Mouse (Mus musculus): ENCODE results near the gene 2610528A11Rik. TPM values are rescaled to one million over a fixed set of nuclear protein-coding genes. Genes with fewer than 3 reads are reported as not detected.
A peak's percentile ranks its signal among the peaks of the same experiment; 100 is the strongest.

2610528A11Rik gene
- polyA plus RNA-seq, 1 experiment from 2014 or later, result 0.42 TPM

- Histone ChIP-seq H3K9me3 (replicated peaks; ENCODE audit: control insufficient read depth, low read length) (no peaks in the 10 kb centered on the region), H3K4me1 (ENCODE audit: control insufficient read depth, insufficient read depth, low read length) (no peaks in the 10 kb centered on the region), H3K4me2 (ENCODE audit: low read depth, low read length) (peak overlapping the region; percentile 44), H3K4me3 (ENCODE audit: low read depth, low read length) (peak overlapping the region; percentile 89), H3K36me3 (replicated peaks; ENCODE audit: control insufficient read depth, insufficient read depth, low read depth, low read length) (peaks cover 3% of the 10 kb centered on the region; the same call in 1 of the 2 replicates), H3K27ac (replicated peaks; ENCODE audit: low read depth, low read length) (no peak overlapping the region), H3K27me3 (ENCODE audit: control insufficient read depth, insufficient read depth, low read length) (no peaks in the 10 kb centered on the region), H3K9ac (replicated peaks; ENCODE audit: low read length) (peak overlapping the region; percentile 84)
- peak; percentile 20 for ATAC-seq (replicated peaks; ENCODE audit: insufficient number of reproducible peaks, low FRiP score, low TSS enrichment, low read depth)
- DNase-seq (ENCODE audit: low spot score), result peak; percentile 40
- WGBS, result 2% methylated on average over 40 of the region's 40 CpGs
These were observed 20.7 kb upstream of the 2610528A11Rik start for GRCm38 (mm10) chr14:37134304-37135126.

GRCm38 (mm10) chr14:37127652-37128051 lies 13.8 kb upstream of the 2610528A11Rik start:
- no peak overlapping the region for H3K4me2 ChIP-seq (ENCODE audit: low read depth, low read length)
- no peak overlapping the region for H3K27ac ChIP-seq (replicated peaks; ENCODE audit: low read depth, low read length)
- no peaks in the 10 kb centered on the region for H3K9me3 ChIP-seq (replicated peaks; ENCODE audit: control insufficient read depth, low read length)
- peaks cover 3% of the 10 kb centered on the region; the same call in 1 of the 2 replicates for H3K36me3 ChIP-seq (replicated peaks; ENCODE audit: control insufficient read depth, insufficient read depth, low read depth, low read length)
- H3K4me3 ChIP-seq (ENCODE audit: low read depth, low read length), result no peak overlapping the region
- 55% methylated on average over 4 of the region's 4 CpGs for WGBS
- H3K9ac ChIP-seq (replicated peaks; ENCODE audit: low read length), result no peak overlapping the region
- ATAC-seq (replicated peaks; ENCODE audit: insufficient number of reproducible peaks, low FRiP score, low TSS enrichment, low read depth) (no peak), DNase-seq (ENCODE audit: low spot score) (peak; percentile 71)
- no peaks in the 10 kb centered on the region for H3K27me3 ChIP-seq (ENCODE audit: control insufficient read depth, insufficient read depth, low read length)
- no peaks in the 10 kb centered on the region for H3K4me1 ChIP-seq (ENCODE audit: control insufficient read depth, insufficient read depth, low read length)

- H3K27me3 ChIP-seq (ENCODE audit: control insufficient read depth, insufficient read depth, low read length), result no peaks in the 10 kb centered on the region
- peaks cover 2% of the 10 kb centered on the region; the same call in 1 of the 2 replicates for H3K36me3 ChIP-seq (replicated peaks; ENCODE audit: control insufficient read depth, insufficient read depth, low read depth, low read length)
- no peaks in the 10 kb centered on the region for H3K9me3 ChIP-seq (replicated peaks; ENCODE audit: control insufficient read depth, low read length)
- no peak overlapping the region for H3K9ac ChIP-seq (replicated peaks; ENCODE audit: low read length)
- H3K4me2 ChIP-seq (ENCODE audit: low read depth, low read length), result no peak overlapping the region
- H3K4me3 ChIP-seq (ENCODE audit: low read depth, low read length), result no peak overlapping the region
- no peak overlapping the region for H3K27ac ChIP-seq (replicated peaks; ENCODE audit: low read depth, low read length)
- DNase-seq (ENCODE audit: low spot score) (no peak), ATAC-seq (replicated peaks; ENCODE audit: insufficient number of reproducible peaks, low FRiP score, low TSS enrichment, low read depth) (no peak)
- H3K4me1 ChIP-seq (ENCODE audit: control insufficient read depth, insufficient read depth, low read length), result no peaks in the 10 kb centered on the region
- WGBS, result 91% methylated on average over 4 of the region's 4 CpGs
These were observed 5.4 kb upstream of the 2610528A11Rik start for GRCm38 (mm10) chr14:37119233-37119632.

GRCm38 (mm10) chr14:37112931-37113330 lies 891 bp downstream of the 2610528A11Rik start:
- no peaks in the 10 kb centered on the region for H3K27me3 ChIP-seq (ENCODE audit: control insufficient read depth, insufficient read depth, low read length)
- H3K9me3 ChIP-seq (replicated peaks; ENCODE audit: control insufficient read depth, low read length), result no peaks in the 10 kb centered on the region
- DNase-seq (ENCODE audit: low spot score) (no peak), ATAC-seq (replicated peaks; ENCODE audit: insufficient number of reproducible peaks, low FRiP score, low TSS enrichment, low read depth) (no peak)
- H3K4me1 ChIP-seq (ENCODE audit: control insufficient read depth, insufficient read depth, low read length), result no peaks in the 10 kb centered on the region
- no peaks in the 10 kb centered on the region for H3K36me3 ChIP-seq (replicated peaks; ENCODE audit: control insufficient read depth, insufficient read depth, low read depth, low read length)
- 90% methylated on average over 7 of the region's 7 CpGs for WGBS
- no peak overlapping the region for H3K4me3 ChIP-seq (ENCODE audit: low read depth, low read length)
- no peak overlapping the region for H3K27ac ChIP-seq (replicated peaks; ENCODE audit: low read depth, low read length)
- H3K9ac ChIP-seq (replicated peaks; ENCODE audit: low read length), result no peak overlapping the region
- no peak overlapping the region for H3K4me2 ChIP-seq (ENCODE audit: low read depth, low read length)

GRCm38 (mm10) chr14:37111371-37111770 lies 2.5 kb downstream of the 2610528A11Rik start:
- Histone ChIP-seq H3K27me3 (ENCODE audit: control insufficient read depth, insufficient read depth, low read length) (no peaks in the 10 kb centered on the region), H3K4me1 (ENCODE audit: control insufficient read depth, insufficient read depth, low read length) (no peaks in the 10 kb centered on the region), H3K9me3 (replicated peaks; ENCODE audit: control insufficient read depth, low read length) (no peaks in the 10 kb centered on the region), H3K9ac (replicated peaks; ENCODE audit: low read length) (no peak overlapping the region), H3K4me3 (ENCODE audit: low read depth, low read length) (no peak overlapping the region), H3K4me2 (ENCODE audit: low read depth, low read length) (no peak overlapping the region), H3K36me3 (replicated peaks; ENCODE audit: control insufficient read depth, insufficient read depth, low read depth, low read length) (no peaks in the 10 kb centered on the region), H3K27ac (replicated peaks; ENCODE audit: low read depth, low read length) (no peak overlapping the region)
- DNase-seq (ENCODE audit: low spot score), result no peak
- ATAC-seq (replicated peaks; ENCODE audit: insufficient number of reproducible peaks, low FRiP score, low TSS enrichment, low read depth), result no peak

- H3K27me3 ChIP-seq (ENCODE audit: control insufficient read depth, insufficient read depth, low read length), result no peaks in the 10 kb centered on the region
- no peak overlapping the region for H3K9ac ChIP-seq (replicated peaks; ENCODE audit: low read length)
- H3K4me2 ChIP-seq (ENCODE audit: low read depth, low read length), result no peak overlapping the region
- ATAC-seq (replicated peaks; ENCODE audit: insufficient number of reproducible peaks, low FRiP score, low TSS enrichment, low read depth), result no peak
- no peaks in the 10 kb centered on the region for H3K9me3 ChIP-seq (replicated peaks; ENCODE audit: control insufficient read depth, low read length)
- no peaks in the 10 kb centered on the region for H3K4me1 ChIP-seq (ENCODE audit: control insufficient read depth, insufficient read depth, low read length)
- no peak for DNase-seq (ENCODE audit: low spot score)
- no peak overlapping the region for H3K27ac ChIP-seq (replicated peaks; ENCODE audit: low read depth, low read length)
- H3K36me3 ChIP-seq (replicated peaks; ENCODE audit: control insufficient read depth, insufficient read depth, low read depth, low read length), result no peaks in the 10 kb centered on the region
- WGBS, result 90% methylated on average over 2 of the region's 2 CpGs
- no peak overlapping the region for H3K4me3 ChIP-seq (ENCODE audit: low read depth, low read length)
These were observed 3.4 kb downstream of the 2610528A11Rik start for GRCm38 (mm10) chr14:37110456-37110855.

- H3K4me2 ChIP-seq (ENCODE audit: low read depth, low read length), result no peak overlapping the region
- no peak overlapping the region for H3K4me3 ChIP-seq (ENCODE audit: low read depth, low read length)
- no peaks in the 10 kb centered on the region for H3K36me3 ChIP-seq (replicated peaks; ENCODE audit: control insufficient read depth, insufficient read depth, low read depth, low read length)
- DNase-seq (ENCODE audit: low spot score) (no peak), ATAC-seq (replicated peaks; ENCODE audit: insufficient number of reproducible peaks, low FRiP score, low TSS enrichment, low read depth) (no peak)
- no peak overlapping the region for H3K27ac ChIP-seq (replicated peaks; ENCODE audit: low read depth, low read length)
- no peak overlapping the region for H3K9ac ChIP-seq (replicated peaks; ENCODE audit: low read length)
- no peaks in the 10 kb centered on the region for H3K9me3 ChIP-seq (replicated peaks; ENCODE audit: control insufficient read depth, low read length)
- 62% methylated on average over 9 of the region's 9 CpGs for WGBS
- H3K4me1 ChIP-seq (ENCODE audit: control insufficient read depth, insufficient read depth, low read length), result no peaks in the 10 kb centered on the region
- no peaks in the 10 kb centered on the region for H3K27me3 ChIP-seq (ENCODE audit: control insufficient read depth, insufficient read depth, low read length)
These were observed 3.8 kb downstream of the 2610528A11Rik start for GRCm38 (mm10) chr14:37109975-37110374.

GRCm38 (mm10) chr14:37109460-37109859 lies 4.4 kb downstream of the 2610528A11Rik start:
- no peaks in the 10 kb centered on the region for H3K9me3 ChIP-seq (replicated peaks; ENCODE audit: control insufficient read depth, low read length)
- 85% methylated on average over 8 of the region's 8 CpGs for WGBS
- H3K9ac ChIP-seq (replicated peaks; ENCODE audit: low read length), result no peak overlapping the region
- no peak overlapping the region for H3K4me3 ChIP-seq (ENCODE audit: low read depth, low read length)
- H3K36me3 ChIP-seq (replicated peaks; ENCODE audit: control insufficient read depth, insufficient read depth, low read depth, low read length), result no peaks in the 10 kb centered on the region
- DNase-seq (ENCODE audit: low spot score) (no peak), ATAC-seq (replicated peaks; ENCODE audit: insufficient number of reproducible peaks, low FRiP score, low TSS enrichment, low read depth) (no peak)
- no peaks in the 10 kb centered on the region for H3K4me1 ChIP-seq (ENCODE audit: control insufficient read depth, insufficient read depth, low read length)
- H3K27ac ChIP-seq (replicated peaks; ENCODE audit: low read depth, low read length), result no peak overlapping the region
- H3K4me2 ChIP-seq (ENCODE audit: low read depth, low read length), result no peak overlapping the region
- H3K27me3 ChIP-seq (ENCODE audit: control insufficient read depth, insufficient read depth, low read length), result no peaks in the 10 kb centered on the region
